8 mouse cellular contexts compared by ENCODE assay signal in the genomic region with DNA sequence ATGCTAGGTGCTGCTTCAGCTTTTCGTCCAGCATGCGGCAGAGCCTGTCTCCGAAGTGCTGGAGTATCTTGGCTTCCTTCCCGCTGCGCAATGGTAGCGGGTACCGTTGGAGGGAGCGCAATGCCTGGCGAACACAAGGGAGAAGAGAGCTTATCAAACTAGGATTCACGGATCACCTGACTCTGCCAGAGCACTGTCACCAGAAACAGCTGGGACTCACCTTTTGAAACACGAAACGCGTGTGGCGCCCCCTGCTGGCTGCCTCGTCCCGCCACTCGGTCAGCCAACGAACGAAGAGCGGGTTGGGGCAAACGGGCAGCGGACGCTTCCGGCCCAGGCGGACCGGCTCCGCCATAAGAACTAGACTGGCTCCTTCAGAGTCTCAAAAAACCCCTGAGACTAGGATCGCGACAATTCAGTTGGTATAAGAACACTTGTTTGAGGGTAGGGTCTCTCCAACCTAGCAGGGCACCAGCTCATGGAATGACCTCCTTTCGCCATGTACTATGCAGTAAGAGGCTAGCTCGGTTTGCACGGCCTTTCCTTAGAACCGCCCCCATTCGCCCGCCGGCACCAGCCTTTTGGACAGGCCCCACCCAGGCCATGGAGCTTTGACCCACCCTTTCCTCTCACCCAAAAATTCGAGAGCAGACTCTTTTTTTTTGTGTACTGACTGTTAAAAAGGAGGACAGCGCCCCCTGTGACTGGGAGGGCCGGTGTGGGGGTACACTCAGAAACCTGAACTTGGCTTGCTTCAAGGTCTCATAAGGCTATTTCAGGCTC. TPM values are rescaled to one million over a fixed set of nuclear protein-coding genes. Genes with fewer than 3 reads are reported as not detected.
DNase-seq lines count a peak whose midpoint lies in the region; ATAC-seq and TF ChIP-seq lines count a peak whose summit lies in the region.

Gene Mus81 (minus strand): TSS at position 635 of the 783 bp plus-strand sequence.

- TF ChIP-seq POLR2A in CH12.LX (IDR thresholded peaks at IDR 0.05; ENCODE audit: low read depth, low read length), result peak; percentile 92
- TF ChIP-seq POLR2A in testis, adult 2 months (IDR thresholded peaks at IDR 0.05; ENCODE audit: control insufficient read depth, low read depth, low read length), result peak; percentile 70

- peak within 1 kb of the TSS; percentile 65 for H3K9ac ChIP-seq in CH12.LX (ENCODE audit: insufficient read depth, low read depth)
- H3K9ac ChIP-seq in forebrain, embryonic 12.5 days, result peak within 1 kb of the TSS; percentile 53
- peak within 1 kb of the TSS; percentile 63 for H3K9ac ChIP-seq in heart, postnatal 0 days (replicated peaks; ENCODE audit: low read depth, low read length)
- peak within 1 kb of the TSS; percentile 72 for H3K9ac ChIP-seq in liver, embryonic 16.5 days (ENCODE audit: low read depth, low read length)
- peak within 1 kb of the TSS; percentile 77 for H3K9ac ChIP-seq in neural tube, embryonic 13.5 days

- dilution Hi-C loops in CH12.LX (cut with MboI; ENCODE audit: extremely low pct_ligation_motif_present, extremely low pct_unique_long_range_greater_than_20kb, low sequenced_read_pairs), result no loop called here

- no peaks in the 10 kb centered on the region for H3K27me3 ChIP-seq in CH12.LX (replicated peaks)
- H3K27me3 ChIP-seq in forebrain, embryonic 12.5 days, result no peaks in the 10 kb centered on the region
- no peaks in the 10 kb centered on the region for H3K27me3 ChIP-seq in heart, postnatal 0 days (ENCODE audit: control insufficient read depth, insufficient read depth, low read length)
- H3K27me3 ChIP-seq in liver, embryonic 16.5 days (ENCODE audit: control insufficient read depth, insufficient read depth, low read depth, low read length), result no peaks in the 10 kb centered on the region
- H3K27me3 ChIP-seq in neural tube, embryonic 13.5 days, result no peaks in the 10 kb centered on the region
- no peaks in the 10 kb centered on the region for H3K27me3 ChIP-seq in testis, adult 2 months (ENCODE audit: control insufficient read depth, insufficient read depth, low read length)

- H3K27ac ChIP-seq in CH12.LX (ENCODE audit: insufficient read depth, low read depth), result peak within 1 kb of the TSS; percentile 78
- peak within 1 kb of the TSS; percentile 100 for H3K27ac ChIP-seq in forebrain, embryonic 12.5 days
- H3K27ac ChIP-seq in heart, postnatal 0 days (ENCODE audit: low read depth), result peak within 1 kb of the TSS; percentile 100
- H3K27ac ChIP-seq in liver, embryonic 16.5 days (ENCODE audit: low read length), result peak within 1 kb of the TSS; percentile 99
- H3K27ac ChIP-seq in neural tube, embryonic 13.5 days (replicated peaks), result peak within 1 kb of the TSS; percentile 99
- H3K27ac ChIP-seq in testis, adult 2 months (ENCODE audit: control insufficient read depth, insufficient read depth, low read depth, low read length), result peak within 1 kb of the TSS; percentile 94

- TF ChIP-seq RAD21 in CH12.LX (IDR thresholded peaks at IDR 0.05; ENCODE audit: low read depth, low read length), result peak; percentile 50

- H3K79me2 ChIP-seq in CH12.LX (replicated peaks; ENCODE audit: control insufficient read depth, extremely low read depth, insufficient read depth, poor library complexity, severe bottlenecking), result peaks cover 16% of the 10 kb centered on the region

- under 1% methylated on average over 39 of the region's 39 CpGs for WGBS in forebrain, embryonic 12.5 days
- under 1% methylated on average over 39 of the region's 39 CpGs for WGBS in heart, postnatal 0 days
- WGBS in liver, embryonic 16.5 days (ENCODE audit: insufficient replicate concordance), result under 1% methylated on average over 39 of the region's 39 CpGs
- WGBS in neural tube, embryonic 13.5 days, result under 1% methylated on average over 39 of the region's 39 CpGs

- TF ChIP-seq EP300 in CH12.LX (IDR thresholded peaks at IDR 0.05; ENCODE audit: low read length), result 0 out of 2 replicates have a peak, but pooled peaks have one; percentile 14
- TF ChIP-seq EP300 in heart, postnatal 0 days (IDR thresholded peaks at IDR 0.05; ENCODE audit: low read depth), result peak; percentile 73

- H3K9me3 ChIP-seq in CH12.LX (replicated peaks; ENCODE audit: low read length), result no peaks in the 10 kb centered on the region
- no peaks in the 10 kb centered on the region for H3K9me3 ChIP-seq in forebrain, embryonic 12.5 days
- H3K9me3 ChIP-seq in heart, postnatal 0 days (replicated peaks; ENCODE audit: control insufficient read depth, low read length), result no peaks in the 10 kb centered on the region
- H3K9me3 ChIP-seq in liver, embryonic 16.5 days (replicated peaks; ENCODE audit: control insufficient read depth, low read length), result no peaks in the 10 kb centered on the region
- H3K9me3 ChIP-seq in neural tube, embryonic 13.5 days, result no peaks in the 10 kb centered on the region

- H3K4me2 ChIP-seq in CH12.LX (ENCODE audit: insufficient read depth, low read depth, poor library complexity, severe bottlenecking), result peak within 1 kb of the TSS; percentile 81
- H3K4me2 ChIP-seq in forebrain, embryonic 12.5 days, result peak within 1 kb of the TSS; percentile 79
- H3K4me2 ChIP-seq in heart, postnatal 0 days (ENCODE audit: low read depth, low read length), result peak within 1 kb of the TSS; percentile 72
- H3K4me2 ChIP-seq in liver, embryonic 16.5 days (ENCODE audit: low read depth, low read length), result peak within 1 kb of the TSS; percentile 96
- peak within 1 kb of the TSS; percentile 87 for H3K4me2 ChIP-seq in neural tube, embryonic 13.5 days

- in situ Hi-C loops in CH12.LX (cut with MboI; ENCODE audit: low pct_ligation_motif_present, low pct_unique_long_range_greater_than_20kb, low sequenced_read_pairs), result no loop called here

- peak; percentile 51 for ATAC-seq in forebrain, embryonic 12.5 days (ENCODE audit: low FRiP score)
- peak; percentile 69 for ATAC-seq in heart, postnatal 0 days (ENCODE audit: insufficient read depth, low read depth)
- ATAC-seq in liver, embryonic 16.5 days (ENCODE audit: low read depth), result peak; percentile 71
- ATAC-seq in neural tube, embryonic 13.5 days (ENCODE audit: low read depth), result peak; percentile 50

- peaks cover 34 to 48% of the 10 kb centered on the region in 2 experiments for H3K36me3 ChIP-seq in CH12.LX (replicated peaks in 1 of 2; ENCODE audit: control insufficient read depth in 1 of 2, insufficient read depth in 1 of 2, low read length in 1 of 2)
- H3K36me3 ChIP-seq in forebrain, embryonic 12.5 days (replicated peaks), result peaks cover 42% of the 10 kb centered on the region
- H3K36me3 ChIP-seq in heart, postnatal 0 days (replicated peaks; ENCODE audit: control insufficient read depth, insufficient read depth, low read length), result peaks cover 42% of the 10 kb centered on the region
- peaks cover 8% of the 10 kb centered on the region for H3K36me3 ChIP-seq in liver, embryonic 16.5 days (ENCODE audit: control insufficient read depth, insufficient read depth)
- peaks cover 46% of the 10 kb centered on the region for H3K36me3 ChIP-seq in neural tube, embryonic 13.5 days
- no peaks in the 10 kb centered on the region; the same call in 1 of the 2 replicates for H3K36me3 ChIP-seq in testis, adult 2 months (ENCODE audit: control insufficient read depth, insufficient read depth, low read length)

- TF ChIP-seq CTCF in CH12.LX (conservative IDR thresholded peaks at IDR 0.05 in 1 of 2, IDR thresholded peaks at IDR 0.05 in 1 of 2; ENCODE audit: low read depth in 2 of 2, low read length in 2 of 2), result peak; percentile 61 to 86; a peak in 3 of 4 replicates
- TF ChIP-seq CTCF in heart, postnatal 0 days (IDR thresholded peaks at IDR 0.05; ENCODE audit: low read depth), result peak; percentile 86
- TF ChIP-seq CTCF in testis, adult 2 months (IDR thresholded peaks at IDR 0.05; ENCODE audit: control insufficient read depth, insufficient read depth, insufficient replicate concordance, low read depth, low read length), result peak; percentile 90

- peak; percentile 97 for DNase-seq in CH12.LX (ENCODE audit: extremely low read depth)
- peak; percentile 98 for DNase-seq in c-Kit-positive CD71-negative TER-119-negative erythroid progenitor cells, embryonic 14.5 days (ENCODE audit: low read depth)
- DNase-seq in heart, postnatal 0 days (ENCODE audit: low spot score), result peak; percentile 98
- peak; percentile 98 to 99 for DNase-seq in kidney, postnatal 4 days

- H3K4me3 ChIP-seq in CH12.LX (replicated peaks in 1 of 3; ENCODE audit: low read depth in 2 of 3, low read length in 2 of 3, poor library complexity in 1 of 3), result peak within 1 kb of the TSS; percentile 71 to 78 (median 75)
- peak within 1 kb of the TSS; percentile 42 for H3K4me3 ChIP-seq in forebrain, embryonic 12.5 days (replicated peaks)
- peak within 1 kb of the TSS; percentile 59 for H3K4me3 ChIP-seq in heart, postnatal 0 days (ENCODE audit: low read depth, low read length)
- H3K4me3 ChIP-seq in liver, embryonic 16.5 days (ENCODE audit: low read depth, low read length), result peak within 1 kb of the TSS; percentile 65
- H3K4me3 ChIP-seq in neural tube, embryonic 13.5 days, result peak within 1 kb of the TSS; percentile 55
- H3K4me3 ChIP-seq in testis, adult 2 months (ENCODE audit: control insufficient read depth, low read depth, low read length), result peak within 1 kb of the TSS; percentile 88

- peaks cover 2 to 31% of the 10 kb centered on the region in 2 experiments; a peak in 3 of 4 replicates for H3K4me1 ChIP-seq in CH12.LX (ENCODE audit: control insufficient read depth in 1 of 2, insufficient read depth in 2 of 2)
- peaks cover 43% of the 10 kb centered on the region for H3K4me1 ChIP-seq in forebrain, embryonic 12.5 days
- H3K4me1 ChIP-seq in heart, postnatal 0 days (ENCODE audit: control insufficient read depth, insufficient read depth), result peaks cover 17% of the 10 kb centered on the region; the same call in 1 of the 2 replicates
- H3K4me1 ChIP-seq in liver, embryonic 16.5 days (ENCODE audit: control insufficient read depth, low read depth, low read length), result peaks cover 34% of the 10 kb centered on the region
- peaks cover 49% of the 10 kb centered on the region for H3K4me1 ChIP-seq in neural tube, embryonic 13.5 days (replicated peaks)
- peaks cover 7% of the 10 kb centered on the region for H3K4me1 ChIP-seq in testis, adult 2 months (ENCODE audit: control insufficient read depth, insufficient read depth, low read length)

TF ChIP-seq in CH12.LX, 34 proteins besides CTCF, POLR2A, EP300 and RAD21 (continues in another document):
- no peak for TF ChIP-seq JUN (IDR thresholded peaks at IDR 0.05; ENCODE audit: insufficient read depth, low read depth, low read length)
- no peak for TF ChIP-seq ZC3H11A (IDR thresholded peaks at IDR 0.05; ENCODE audit: low read depth, low read length)
- TF ChIP-seq BHLHE40 (IDR thresholded peaks at IDR 0.05; ENCODE audit: low read depth, low read length), result peak; percentile 54

RNA-seq across cellular contexts. Expression of gene Mus81, which starts in this region (rescaled TPM):
- total RNA-seq in CH12.LX (2012; rRNA removed) (28.8 and 31.1 TPM in 2 replicates), CH12.LX (2014; rRNA removed) (18.0 and 20.4 TPM in 2 replicates)
- 29.3 and 30.2 TPM in 2 replicates for polyA plus RNA-seq in CH12.LX (2012; ENCODE audit: insufficient read length, low read depth)
- polyA plus RNA-seq in forebrain, embryonic 12.5 days (2016; fragmentation: Nextera tagmentation; extraction: Ambion mirVana), result 40.6 and 42.7 TPM in 2 replicates
- total RNA-seq in heart, postnatal 0 days (2014; rRNA removed; ENCODE audit: low replicate concordance), result 45.8 and 62.4 TPM in 2 replicates
- polyA plus RNA-seq in heart, postnatal 0 days (2015; fragmentation: Nextera tagmentation; extraction: Ambion mirVana), result 35.8 and 36.8 TPM in 2 replicates
- polyA plus RNA-seq in liver, embryonic 16.5 days (2015; fragmentation: Nextera tagmentation; extraction: Ambion mirVana), result 12.7 and 15.6 TPM in 2 replicates
- 40.4 and 43.2 TPM in 2 replicates for polyA plus RNA-seq in neural tube, embryonic 13.5 days (2015; fragmentation: Nextera tagmentation; extraction: Ambion mirVana)
- polyA plus RNA-seq in testis, adult 2 months (2012; rRNA removed), result 55.3 and 69.7 TPM in 2 replicates

Comparison
In these comparisons a context has a peak if more than half of its experiments do, and no peak if none do; other contexts are left out.
1. Peak in every context shown above with its lines: DNase-seq, ATAC-seq, H3K4me3 ChIP-seq and H3K27ac ChIP-seq.